Mouse (Mus musculus) CH12.LX (cell line): ENCODE measurements around the gene Acad12. TPM values are rescaled to one million over a fixed set of nuclear protein-coding genes. Genes with fewer than 3 reads are reported as not detected.

Experiments
- DNase-seq: peaks from one replicate; pipeline ENCODE4 v3.0.0-alpha.2; 2013; ENCODE audit errors: extremely low read depth
- H3K27ac ChIP-seq: 2 replicates; pipeline ENCODE4 v1.5.1; 2012; ENCODE audit warnings: low read depth, mild to moderate bottlenecking, control low read depth, moderate library complexity; ENCODE audit not compliant: insufficient read depth
- H3K27me3 ChIP-seq: replicated peaks from 2 replicates; pipeline ENCODE3; 2012; ENCODE audit warnings: inconsistent platforms
- H3K36me3 ChIP-seq, 2 experiments: replicated peaks in 1 of 2; 2 replicates each; pipeline versions ENCODE3 to v1.6.1; 2012; ENCODE audit warnings: inconsistent platforms in 1 of 2, low read length in 1 of 2, mild to moderate bottlenecking in 1 of 2, mixed read lengths in 1 of 2, moderate library complexity in 1 of 2; ENCODE audit not compliant: control insufficient read depth in 1 of 2, insufficient read depth in 1 of 2
- H3K4me1 ChIP-seq, 2 experiments: 2 replicates each; pipeline ENCODE4 v1.6.1; 2012; ENCODE audit warnings: inconsistent platforms in 1 of 2, moderate library complexity in 1 of 2; ENCODE audit not compliant: insufficient read depth in 2 of 2, control insufficient read depth in 1 of 2
- H3K4me2 ChIP-seq: 2 replicates; pipeline ENCODE4 v1.6.1; 2012; ENCODE audit warnings: low read depth, mild to moderate bottlenecking, control low read depth; ENCODE audit not compliant: poor library complexity, insufficient read depth, severe bottlenecking
- H3K4me3 ChIP-seq, 3 experiments: fragments of 150-350 bp in 1 of 3; sonication (generic) in 1 of 3; replicated peaks in 1 of 3; 2 replicates each; pipeline versions ENCODE3 to v1.5.1; 2011 to 2012; ENCODE audit warnings: low read depth in 2 of 3, low read length in 2 of 3, mild to moderate bottlenecking in 2 of 3, moderate library complexity in 2 of 3, control low read depth in 1 of 3, improper control_type of control experiment in 1 of 3, inconsistent platforms in 1 of 3, mixed read lengths in 1 of 3; ENCODE audit not compliant: poor library complexity in 1 of 3
- H3K79me2 ChIP-seq: replicated peaks from 2 replicates; pipeline ENCODE4 v1.6.1; 2012; ENCODE audit warnings: mild to moderate bottlenecking, moderate library complexity; ENCODE audit not compliant: control insufficient read depth, poor library complexity, insufficient read depth, severe bottlenecking; ENCODE audit errors: extremely low read depth
- H3K9ac ChIP-seq: 2 replicates; pipeline ENCODE4 v1.6.1; 2012; ENCODE audit warnings: low read depth, mild to moderate bottlenecking, control low read depth, moderate library complexity; ENCODE audit not compliant: insufficient read depth
- H3K9me3 ChIP-seq: replicated peaks from 2 replicates; pipeline ENCODE3; 2012; ENCODE audit warnings: low read length, inconsistent platforms, mixed read lengths
- BHLHE40 ChIP-seq: IDR thresholded peaks from 2 replicates; pipeline ENCODE4 v1.6.1; 2011; ENCODE audit warnings: mild to moderate bottlenecking, low read depth, low read length, improper control_type of control experiment
- ELF1 ChIP-seq: IDR thresholded peaks from 2 replicates; pipeline ENCODE4 v1.6.1; 2014; ENCODE audit warnings: low read depth, mild to moderate bottlenecking, inconsistent platforms, low read length, improper control_type of control experiment
- IRF4 ChIP-seq: IDR thresholded peaks from 2 replicates; pipeline ENCODE4 v1.6.1; 2014; ENCODE audit warnings: low read depth, mild to moderate bottlenecking, inconsistent platforms, low read length, improper control_type of control experiment
- JUND ChIP-seq: conservative IDR thresholded peaks from 2 replicates; pipeline ENCODE4 v1.6.1; 2011; ENCODE audit warnings: low read depth, low read length, improper control_type of control experiment
- KAT2A ChIP-seq: IDR thresholded peaks from 2 replicates; pipeline ENCODE4 v1.6.1; 2012; ENCODE audit warnings: low read length, improper control_type of control experiment, inconsistent platforms; ENCODE audit not compliant: insufficient replicate concordance
- MAFK ChIP-seq: IDR thresholded peaks from 2 replicates; pipeline ENCODE4 v1.6.1; 2011; ENCODE audit warnings: low read length, improper control_type of control experiment; ENCODE audit not compliant: insufficient replicate concordance
- MAX ChIP-seq: IDR thresholded peaks from 2 replicates; pipeline ENCODE4 v1.6.1; 2011; ENCODE audit warnings: low read length, improper control_type of control experiment
- MEF2A ChIP-seq: IDR thresholded peaks from 2 replicates; pipeline ENCODE4 v1.6.1; 2014; ENCODE audit warnings: low read depth, mild to moderate bottlenecking, inconsistent platforms, low read length, improper control_type of control experiment, borderline replicate concordance
- MXI1 ChIP-seq: IDR thresholded peaks from 2 replicates; pipeline ENCODE4 v1.6.1; 2011; ENCODE audit warnings: mild to moderate bottlenecking, low read depth, low read length, improper control_type of control experiment
- MYC ChIP-seq: IDR thresholded peaks from 2 replicates; pipeline ENCODE4 v1.6.1; 2011; ENCODE audit warnings: low read depth, mild to moderate bottlenecking, improper control_type of control experiment, low read length
- NELFE ChIP-seq: IDR thresholded peaks from 2 replicates; pipeline ENCODE4 v1.6.1; 2011; ENCODE audit warnings: low read depth, low read length, improper control_type of control experiment
- NRF1 ChIP-seq: IDR thresholded peaks from 2 replicates; pipeline ENCODE4 v1.6.1; 2014; ENCODE audit warnings: low read depth, mild to moderate bottlenecking, inconsistent platforms, low read length, improper control_type of control experiment, moderate library complexity
- PAX5 ChIP-seq: IDR thresholded peaks from 2 replicates; pipeline ENCODE4 v1.6.1; 2012; ENCODE audit warnings: low read length, inconsistent platforms, mixed read lengths
- POLR2A ChIP-seq: IDR thresholded peaks from 2 replicates; pipeline ENCODE4 v1.6.1; 2011; ENCODE audit warnings: low read depth, mild to moderate bottlenecking, improper control_type of control experiment, low read length
- SIN3A ChIP-seq: IDR thresholded peaks from 2 replicates; pipeline ENCODE4 v1.6.1; 2012; ENCODE audit warnings: low read length, improper control_type of control experiment, inconsistent platforms
- TBP ChIP-seq: conservative IDR thresholded peaks from 2 replicates; pipeline ENCODE4 v1.6.1; 2011; ENCODE audit warnings: low read depth, low read length, improper control_type of control experiment
- UBTF ChIP-seq: IDR thresholded peaks from 2 replicates; pipeline ENCODE4 v1.6.1; 2012; ENCODE audit warnings: low read depth, mild to moderate bottlenecking, inconsistent platforms, low read length, improper control_type of control experiment, moderate library complexity
- USF1 ChIP-seq: IDR thresholded peaks from 2 replicates; pipeline ENCODE4 v1.6.1; 2014; ENCODE audit warnings: low read depth, mild to moderate bottlenecking, inconsistent platforms, low read length, improper control_type of control experiment
- USF2 ChIP-seq: conservative IDR thresholded peaks from 2 replicates; pipeline ENCODE4 v1.6.1; 2011; ENCODE audit warnings: low read depth, low read length, improper control_type of control experiment
- ZC3H11A ChIP-seq: IDR thresholded peaks from 2 replicates; pipeline ENCODE4 v1.6.1; 2012; ENCODE audit warnings: low read depth, mild to moderate bottlenecking, inconsistent platforms, low read length, improper control_type of control experiment
- ZMIZ1 ChIP-seq: IDR thresholded peaks from 2 replicates; pipeline ENCODE4 v1.6.1; 2012; ENCODE audit warnings: low read depth, mild to moderate bottlenecking, inconsistent platforms, low read length, improper control_type of control experiment
- dilution Hi-C: fragments of 300-500 bp; cut with MboI; formaldehyde crosslinking; loops from 2 replicates; pipeline ENCODE4 v1.14.3; 2020; ENCODE audit warnings: low sequenced_read_pairs; ENCODE audit not compliant: extremely low pct_unique_long_range_greater_than_20kb, extremely low pct_ligation_motif_present
- in situ Hi-C: fragments of 300-500 bp; cut with MboI; formaldehyde crosslinking; loops from 3 replicates; pipeline ENCODE4 v1.14.3; 2019; ENCODE audit warnings: low sequenced_read_pairs, low pct_ligation_motif_present, low pct_unique_long_range_greater_than_20kb, mixed read lengths
- polyA plus RNA-seq: library from polyadenylated mRNA; unstranded; fragments of >175 nt; gene quantifications from 2 replicates; pipeline ENCODE4 v1.2.1, GENCODE M21; 2012; ENCODE audit warnings: low read depth; ENCODE audit not compliant: insufficient read length
- total RNA-seq, 2 experiments: library from RNA; depleted of rRNA; stranded (reverse); fragments of 300-350 nt in 1 of 2; fragments of >200 nt in 1 of 2; gene quantifications; 2 replicates each; pipeline ENCODE4 v1.2.3; 2012 to 2014

The Acad12 gene
- total and polyA plus RNA-seq, 3 experiments, result 1.9 to 4.1 (median 2.3) TPM

- peak overlapping the region; percentile 31; the same call in 1 of the 2 replicates for H3K9ac ChIP-seq
- H3K4me3 ChIP-seq, result no peak overlapping the region
- H3K27ac ChIP-seq, result no peak overlapping the region
- TF ChIP-seq MAFK (no peak), ZC3H11A (no peak)
- H3K36me3 ChIP-seq, result peaks cover 0 to 11% of the 10 kb centered on the region in 2 experiments
- no peak for DNase-seq
- H3K9me3 ChIP-seq, result no peaks in the 10 kb centered on the region
- dilution Hi-C loops, result no loop called here
- peaks cover 5 to 38% of the 10 kb centered on the region in 2 experiments; a peak in 3 of 4 replicates for H3K4me1 ChIP-seq
- no peaks in the 10 kb centered on the region for H3K79me2 ChIP-seq
- H3K27me3 ChIP-seq, result no peaks in the 10 kb centered on the region
- in situ Hi-C loops, result no loop called here
- H3K4me2 ChIP-seq, result no peak overlapping the region; the same call in 1 of the 2 replicates
These were observed 23.9 kb downstream of the Acad12 start for GRCm38 (mm10) chr5:121594714-121595313.

GRCm38 (mm10) chr5:121593451-121594401 is 25.0 kb downstream of the Acad12 start, which contains the start of gene Aldh2:
Gene Aldh2 (minus strand): TSS chr5:121593824.
- TF ChIP-seq MAFK, result no peak
- 0 out of 2 replicates have a peak, but pooled peaks have one; percentile 46 for TF ChIP-seq IRF4
- TF ChIP-seq SIN3A, result peak; percentile 90; the same call in 1 of the 2 replicates
- TF ChIP-seq UBTF, result no peak
- TF ChIP-seq ZMIZ1, result 0 out of 2 replicates have a peak, but pooled peaks have one; percentile 35
- TF ChIP-seq MXI1, result peak; percentile 66; the same call in 1 of the 2 replicates
- TF ChIP-seq ELF1, result peak; percentile 16; the same call in 1 of the 2 replicates
- peak; percentile 89 for TF ChIP-seq USF1
- TF ChIP-seq MYC, result 0 out of 2 replicates have a peak, but pooled peaks have one; percentile 40
- TF ChIP-seq BHLHE40, result peak; percentile 55
- TF ChIP-seq MAX, result peak; percentile 82
- TF ChIP-seq NELFE, result peak; percentile 80
- TF ChIP-seq PAX5, result no peak
- no peak for TF ChIP-seq JUND
- TF ChIP-seq MEF2A, result peak; percentile 53; the same call in 1 of the 2 replicates
- TF ChIP-seq NRF1, result peak; percentile 26; the same call in 1 of the 2 replicates
- peak; percentile 64 for TF ChIP-seq POLR2A
- peak; percentile 89 for TF ChIP-seq USF2
- no peak for TF ChIP-seq KAT2A
- TF ChIP-seq TBP, result 0 out of 2 replicates have a peak, but pooled peaks have one; percentile 13
- TF ChIP-seq, all 38 proteins: peak for 15
- Histone ChIP-seq H3K27me3 (no peaks in the 10 kb centered on the region), H3K9ac (peak within 1 kb of the TSS; percentile 41), H3K9me3 (no peaks in the 10 kb centered on the region), H3K79me2 (no peaks in the 10 kb centered on the region), H3K4me2 (peak within 1 kb of the TSS; percentile 67), H3K4me3 (peak within 1 kb of the TSS; percentile 53 to 87 (median 69)), H3K4me1 (peaks cover 5 to 38% of the 10 kb centered on the region in 2 experiments; a peak in 3 of 4 replicates), H3K36me3 (peaks cover 0 to 14% of the 10 kb centered on the region in 2 experiments), H3K27ac (peak within 1 kb of the TSS; percentile 63)
- DNase-seq, result peak; percentile 81
- in situ Hi-C loops, result no loop called here
- dilution Hi-C loops, result no loop called here
